Mouse (Mus musculus): ENCODE measurements around the gene Dlg4. TPM values are rescaled to one million over a fixed set of nuclear protein-coding genes. Genes with fewer than 3 reads are reported as not detected.

The Dlg4 gene
- polyA plus RNA-seq, 1 experiment from 2014 or later = 19.9 TPM

DNA sequence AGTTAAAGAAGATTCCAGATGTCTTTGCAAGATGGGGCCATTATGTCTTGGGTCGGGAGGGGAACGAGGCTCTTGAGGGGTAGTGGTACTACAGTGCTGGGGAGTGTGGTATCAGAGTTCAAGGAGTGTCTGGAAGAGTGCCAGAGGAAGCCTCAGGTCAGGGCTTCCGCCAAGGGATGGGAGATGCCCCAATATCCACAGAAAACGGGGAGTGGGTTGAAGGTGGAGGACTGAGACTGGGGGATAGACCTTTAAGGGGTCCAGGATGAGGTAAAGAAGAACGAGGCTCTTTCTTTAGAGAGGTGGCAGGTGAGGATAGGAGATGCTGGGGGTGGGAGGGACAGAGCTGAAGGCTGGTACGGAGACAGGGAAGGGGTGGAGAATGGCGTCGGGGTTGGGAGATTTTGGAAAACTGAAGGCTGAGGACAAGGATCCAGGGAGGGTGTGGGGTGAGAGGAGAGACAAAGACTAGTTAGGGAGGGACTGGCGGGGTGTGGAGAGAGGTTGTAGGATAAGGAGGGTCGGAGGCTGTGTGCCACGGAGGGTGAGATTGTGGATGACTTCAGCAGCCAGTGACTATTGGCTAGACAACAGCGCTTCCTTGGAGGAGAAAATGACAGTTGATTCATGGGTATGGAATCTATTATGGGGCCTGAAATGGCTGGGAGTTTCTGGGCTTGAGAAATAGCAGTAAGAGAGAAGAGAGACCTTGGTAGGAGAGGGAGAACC, 11.8 kb downstream of the Dlg4 start:
- Histone ChIP-seq H3K9me3 (no peaks in the 10 kb centered on the region), H3K36me3 (peaks cover 33% of the 10 kb centered on the region), H3K4me3 (peak overlapping the region; percentile 54), H3K27ac (peak overlapping the region; percentile 90), H3K4me1 (replicated peaks) (peaks cover 80% of the 10 kb centered on the region), H3K27me3 (ENCODE audit: insufficient read depth, poor library complexity, severe bottlenecking) (no peaks in the 10 kb centered on the region)
- no peak for DNase-seq (ENCODE audit: low spot score)
- 26% methylated on average over 12 of the region's 12 CpGs for WGBS

DNA sequence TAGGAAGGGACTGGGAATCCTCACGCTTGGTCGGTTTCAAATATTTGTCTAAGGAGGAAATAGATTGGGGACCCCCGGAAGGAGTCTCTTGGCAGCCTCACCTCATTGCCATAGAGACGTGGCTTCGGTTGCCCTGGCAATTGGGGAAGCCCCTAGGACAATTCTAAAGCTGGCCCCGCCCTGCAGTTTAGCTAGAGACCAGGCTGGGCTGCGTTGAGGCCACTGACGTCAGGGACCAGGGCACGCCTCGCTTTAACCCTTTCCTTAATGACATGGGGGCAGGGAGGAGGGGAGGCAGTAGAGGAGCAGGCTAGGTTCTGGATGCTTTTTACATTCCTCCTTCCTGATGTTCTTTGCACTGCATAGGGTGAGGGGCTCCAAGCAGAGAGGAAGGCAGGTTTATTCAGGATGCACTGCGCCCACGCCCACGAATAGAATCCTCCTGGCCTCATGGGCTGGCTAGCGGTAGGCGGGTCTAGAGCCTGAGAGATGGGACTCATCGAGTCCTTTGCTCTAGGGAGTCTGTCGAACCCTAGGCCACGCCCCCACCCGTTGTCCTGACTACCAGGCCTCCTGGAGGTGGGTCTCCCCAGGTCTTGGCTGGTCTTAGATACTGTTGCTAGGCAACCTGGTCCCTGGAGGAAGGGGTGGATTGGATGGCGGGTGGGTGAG, 12.5 kb downstream of the Dlg4 start:
- DNase-seq (ENCODE audit: low spot score) = peak; percentile 98
- Histone ChIP-seq H3K4me3 (peak overlapping the region; percentile 54), H3K27ac (peak overlapping the region; percentile 90), H3K27me3 (ENCODE audit: insufficient read depth, poor library complexity, severe bottlenecking) (no peaks in the 10 kb centered on the region), H3K36me3 (peaks cover 38% of the 10 kb centered on the region), H3K9me3 (no peaks in the 10 kb centered on the region), H3K4me1 (replicated peaks) (peaks cover 73% of the 10 kb centered on the region)
- WGBS = 0% methylated on average over 20 of the region's 20 CpGs

GRCm38 (mm10) chr11:70029829-70030550, 13.2 kb downstream of the Dlg4 start:
- H3K36me3 ChIP-seq = peaks cover 44% of the 10 kb centered on the region
- WGBS = 31% methylated on average over 11 of the region's 11 CpGs
- peaks cover 66% of the 10 kb centered on the region for H3K4me1 ChIP-seq (replicated peaks)
- peak overlapping the region; percentile 90 for H3K27ac ChIP-seq
- H3K4me3 ChIP-seq = peak overlapping the region; percentile 54
- H3K9me3 ChIP-seq = no peaks in the 10 kb centered on the region
- DNase-seq (ENCODE audit: low spot score) = no peak
- no peaks in the 10 kb centered on the region for H3K27me3 ChIP-seq (ENCODE audit: insufficient read depth, poor library complexity, severe bottlenecking)

DNA sequence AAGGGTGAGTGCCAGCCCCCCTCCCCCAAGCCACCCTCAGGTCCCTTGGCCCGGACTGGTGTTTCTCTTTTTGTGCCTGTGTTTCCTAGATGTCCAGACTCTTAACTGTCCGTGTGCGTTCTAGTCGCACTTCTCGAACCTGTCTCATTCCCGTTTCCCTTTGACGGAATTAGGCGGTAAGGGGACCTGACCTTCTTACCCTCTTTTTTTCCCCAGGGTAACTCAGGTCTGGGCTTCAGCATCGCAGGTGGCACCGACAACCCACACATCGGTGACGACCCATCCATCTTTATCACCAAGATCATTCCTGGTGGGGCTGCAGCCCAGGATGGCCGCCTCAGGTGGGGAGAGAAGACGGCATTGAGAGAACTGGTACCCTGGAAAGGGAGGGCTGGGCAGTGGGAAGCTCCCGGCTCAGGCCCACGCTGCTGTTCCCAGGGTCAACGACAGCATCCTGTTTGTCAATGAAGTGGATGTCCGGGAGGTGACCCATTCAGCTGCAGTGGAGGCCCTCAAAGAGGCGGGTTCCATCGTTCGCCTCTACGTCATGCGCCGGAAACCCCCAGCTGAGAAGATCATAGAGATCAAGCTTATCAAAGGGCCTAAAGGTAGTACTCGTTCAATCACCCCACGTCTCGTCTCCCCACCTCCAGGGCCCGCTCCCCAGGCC, 14.0 kb downstream of the Dlg4 start:
- Histone ChIP-seq H3K4me3 (peak overlapping the region; percentile 54), H3K4me1 (replicated peaks) (peaks cover 59% of the 10 kb centered on the region), H3K36me3 (peaks cover 48% of the 10 kb centered on the region), H3K9me3 (no peaks in the 10 kb centered on the region), H3K27me3 (ENCODE audit: insufficient read depth, poor library complexity, severe bottlenecking) (no peaks in the 10 kb centered on the region), H3K27ac (peak overlapping the region; percentile 90)
- 94% methylated on average over 28 of the region's 28 CpGs for WGBS
- DNase-seq (ENCODE audit: low spot score) = no peak

DNA sequence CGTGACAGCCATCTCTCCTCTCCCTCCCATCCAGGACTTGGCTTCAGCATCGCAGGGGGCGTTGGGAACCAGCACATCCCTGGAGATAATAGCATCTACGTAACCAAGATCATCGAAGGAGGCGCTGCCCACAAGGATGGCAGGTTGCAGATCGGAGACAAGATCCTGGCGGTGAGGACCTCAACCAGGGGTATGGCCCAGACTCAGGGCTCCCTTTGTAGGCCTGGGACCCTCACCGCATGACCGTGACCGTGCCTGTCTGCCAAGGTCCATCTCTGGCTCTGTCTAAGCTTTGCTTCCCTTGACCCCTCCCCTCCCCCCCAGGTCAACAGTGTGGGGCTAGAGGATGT, 14.6 kb downstream of the Dlg4 start:
- no peaks in the 10 kb centered on the region for H3K9me3 ChIP-seq
- H3K27me3 ChIP-seq (ENCODE audit: insufficient read depth, poor library complexity, severe bottlenecking) = no peaks in the 10 kb centered on the region
- H3K36me3 ChIP-seq = peaks cover 48% of the 10 kb centered on the region
- no peak overlapping the region for H3K4me3 ChIP-seq
- WGBS = 93% methylated on average over 11 of the region's 11 CpGs
- peaks cover 54% of the 10 kb centered on the region for H3K4me1 ChIP-seq (replicated peaks)
- no peak for DNase-seq (ENCODE audit: low spot score)
- 0 out of 2 replicates have a peak overlapping the region, but pooled peaks have one; percentile 90 for H3K27ac ChIP-seq

GRCm38 (mm10) chr11:70038174-70038573, 21.4 kb downstream of the Dlg4 start:
- Histone ChIP-seq H3K36me3 (peaks cover 85% of the 10 kb centered on the region), H3K27me3 (ENCODE audit: insufficient read depth, poor library complexity, severe bottlenecking) (no peaks in the 10 kb centered on the region), H3K4me3 (no peak overlapping the region), H3K27ac (no peak overlapping the region), H3K9me3 (no peaks in the 10 kb centered on the region), H3K4me1 (replicated peaks) (peaks cover 10% of the 10 kb centered on the region)
- DNase-seq (ENCODE audit: low spot score) = no peak
- WGBS = 83% methylated on average over 7 of the region's 7 CpGs

GRCm38 (mm10) chr11:70039631-70040030, 22.9 kb downstream of the Dlg4 start:
- Histone ChIP-seq H3K36me3 (peaks cover 87% of the 10 kb centered on the region), H3K4me1 (replicated peaks) (peaks cover 25% of the 10 kb centered on the region), H3K4me3 (no peak overlapping the region), H3K9me3 (no peaks in the 10 kb centered on the region), H3K27me3 (ENCODE audit: insufficient read depth, poor library complexity, severe bottlenecking) (no peaks in the 10 kb centered on the region), H3K27ac (no peak overlapping the region)
- DNase-seq (ENCODE audit: low spot score) = no peak
- WGBS = 93% methylated on average over 10 of the region's 10 CpGs

GRCm38 (mm10) chr11:70040184-70040583, 23.4 kb downstream of the Dlg4 start:
- Histone ChIP-seq H3K27ac (no peak overlapping the region), H3K4me1 (replicated peaks) (peaks cover 30% of the 10 kb centered on the region), H3K4me3 (no peak overlapping the region), H3K27me3 (ENCODE audit: insufficient read depth, poor library complexity, severe bottlenecking) (no peaks in the 10 kb centered on the region), H3K36me3 (peaks cover 88% of the 10 kb centered on the region), H3K9me3 (no peaks in the 10 kb centered on the region)
- no peak for DNase-seq (ENCODE audit: low spot score)
- 93% methylated on average over 7 of the region's 7 CpGs for WGBS

DNA sequence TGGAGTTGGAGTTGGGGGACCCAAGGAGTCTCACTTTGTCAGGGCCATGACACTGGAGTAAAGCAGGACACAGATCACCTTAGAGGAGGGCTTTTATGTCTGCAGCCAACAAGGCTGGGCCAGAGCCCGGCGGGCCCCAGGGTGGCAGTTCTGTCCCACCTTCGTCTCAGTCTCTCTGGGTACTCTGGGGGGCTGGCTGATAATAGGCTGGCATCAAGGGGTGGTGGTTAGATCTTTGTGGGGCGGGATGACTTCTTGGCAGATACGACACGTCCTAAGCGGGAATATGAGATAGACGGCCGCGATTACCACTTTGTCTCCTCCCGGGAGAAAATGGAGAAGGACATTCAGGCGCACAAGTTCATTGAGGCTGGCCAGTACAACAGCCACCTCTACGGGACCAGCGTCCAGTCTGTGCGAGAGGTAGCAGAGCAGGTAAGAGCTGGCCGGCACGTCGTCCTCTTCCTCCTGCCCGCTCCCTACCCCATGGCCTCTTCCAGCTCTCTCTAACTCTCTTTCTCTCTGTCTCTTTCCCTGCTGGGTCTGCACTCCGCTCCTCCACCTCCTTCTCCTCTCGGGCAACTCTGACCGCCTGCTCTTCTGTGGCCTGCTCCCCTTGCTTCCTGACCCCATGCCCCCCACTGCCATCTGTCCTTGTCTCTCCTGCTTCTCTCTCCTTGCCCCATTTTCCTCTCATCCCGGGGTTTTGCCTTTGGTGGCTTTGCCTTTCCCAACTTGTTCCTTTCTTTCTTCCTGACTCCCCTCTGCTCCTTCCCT, 25.8 kb downstream of the Dlg4 start:
- DNase-seq (ENCODE audit: low spot score) = no peak
- Histone ChIP-seq H3K27ac (peak overlapping the region; percentile 50), H3K4me1 (replicated peaks) (peaks cover 38% of the 10 kb centered on the region), H3K4me3 (no peak overlapping the region), H3K27me3 (ENCODE audit: insufficient read depth, poor library complexity, severe bottlenecking) (no peaks in the 10 kb centered on the region), H3K36me3 (peaks cover 76% of the 10 kb centered on the region), H3K9me3 (no peaks in the 10 kb centered on the region)
- 87% methylated on average over 23 of the region's 23 CpGs for WGBS

DNA sequence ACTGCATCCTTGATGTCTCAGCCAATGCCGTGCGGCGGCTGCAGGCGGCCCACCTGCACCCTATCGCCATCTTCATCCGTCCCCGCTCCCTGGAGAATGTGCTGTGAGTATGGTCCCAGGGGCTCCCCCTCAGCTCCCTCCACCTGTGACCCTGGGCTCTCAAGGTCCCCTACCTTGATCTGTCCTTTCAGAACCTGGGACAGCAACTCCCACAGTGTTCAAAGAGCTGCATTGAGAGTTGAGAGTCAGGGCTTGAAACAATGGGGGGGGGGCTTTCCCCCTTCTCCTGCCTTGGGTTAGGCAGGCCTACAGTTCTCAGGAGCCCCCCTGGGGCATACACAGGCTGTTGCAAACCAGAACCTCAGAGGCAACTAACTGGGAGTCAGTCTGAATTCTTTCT, 26.9 kb downstream of the Dlg4 start:
- Histone ChIP-seq H3K4me3 (peak overlapping the region; percentile 20; the same call in 1 of the 2 replicates), H3K9me3 (no peaks in the 10 kb centered on the region), H3K4me1 (replicated peaks) (peaks cover 38% of the 10 kb centered on the region), H3K27me3 (ENCODE audit: insufficient read depth, poor library complexity, severe bottlenecking) (no peaks in the 10 kb centered on the region), H3K36me3 (peaks cover 64% of the 10 kb centered on the region), H3K27ac (peak overlapping the region; percentile 50)
- DNase-seq (ENCODE audit: low spot score) = no peak
- 84% methylated on average over 7 of the region's 7 CpGs for WGBS

GRCm38 (mm10) chr11:70045435-70045834, 28.7 kb downstream of the Dlg4 start:
- no peaks in the 10 kb centered on the region for H3K9me3 ChIP-seq
- peak overlapping the region; percentile 50 for H3K27ac ChIP-seq
- peaks cover 46% of the 10 kb centered on the region for H3K36me3 ChIP-seq
- H3K4me3 ChIP-seq = no peak overlapping the region
- H3K27me3 ChIP-seq (ENCODE audit: insufficient read depth, poor library complexity, severe bottlenecking) = no peaks in the 10 kb centered on the region
- WGBS = 32% methylated on average over 9 of the region's 9 CpGs
- peaks cover 38% of the 10 kb centered on the region for H3K4me1 ChIP-seq (replicated peaks)
- no peak for DNase-seq (ENCODE audit: low spot score)

GRCm38 (mm10) chr11:70049366-70049765, 32.6 kb downstream of the Dlg4 start:
- Histone ChIP-seq H3K36me3 (peaks cover 7% of the 10 kb centered on the region), H3K4me3 (no peak overlapping the region), H3K9me3 (no peaks in the 10 kb centered on the region), H3K4me1 (replicated peaks) (peaks cover 16% of the 10 kb centered on the region), H3K27ac (no peak overlapping the region), H3K27me3 (ENCODE audit: insufficient read depth, poor library complexity, severe bottlenecking) (no peaks in the 10 kb centered on the region)
- 70% methylated on average over 6 of the region's 6 CpGs for WGBS
- DNase-seq (ENCODE audit: low spot score) = no peak
